Mouse (Mus musculus) ES-E14 (cell line): ENCODE measurements around the gene Hist1h2an. TPM values are rescaled to one million over a fixed set of nuclear protein-coding genes. Genes with fewer than 3 reads are reported as not detected.
"Not testable (repeated sequence)": the region's sequence is repeated elsewhere in the genome, so short reads cannot be mapped to it uniquely, and the experiment has no call there.

ENCODE experiments used
- DNase-seq: peaks from one replicate; pipeline ENCODE4 v3.0.0-alpha.2; 2013; ENCODE audit warnings: low read depth, low spot score
- H3K27ac ChIP-seq: 2 replicates; pipeline ENCODE4 v1.5.1; 2012; ENCODE audit warnings: low read depth, mild to moderate bottlenecking, low read length, moderate library complexity, mixed read lengths; ENCODE audit not compliant: poor library complexity, insufficient read depth, severe bottlenecking
- H3K36me3 ChIP-seq: 2 replicates; pipeline ENCODE4 v1.6.1; 2012; ENCODE audit warnings: mild to moderate bottlenecking, low read length, moderate library complexity, mixed read lengths; ENCODE audit not compliant: control insufficient read depth, poor library complexity, insufficient read depth, severe bottlenecking
- H3K4me1 ChIP-seq, 2 experiments: fragments of 150-350 bp in 1 of 2; sonication (generic) in 1 of 2; 2 replicates each; pipeline ENCODE4 v1.6.1; 2012; ENCODE audit warnings: low read length in 2 of 2, mild to moderate bottlenecking in 1 of 2, mixed read lengths in 1 of 2; ENCODE audit not compliant: control insufficient read depth in 2 of 2, insufficient read depth in 2 of 2, poor library complexity in 1 of 2
- H3K4me3 ChIP-seq, 2 experiments: fragments of 150-350 bp in 1 of 2; sonication (generic) in 1 of 2; 2 replicates each; pipeline ENCODE4 v1.5.1; 2012; ENCODE audit warnings: low read length in 2 of 2, low read depth in 1 of 2, mild to moderate bottlenecking in 1 of 2, mixed read lengths in 1 of 2; ENCODE audit not compliant: insufficient read depth in 1 of 2, poor library complexity in 1 of 2, severe bottlenecking in 1 of 2
- H3K9ac ChIP-seq: 2 replicates; pipeline ENCODE4 v1.6.1; 2012; ENCODE audit warnings: low read depth, mild to moderate bottlenecking, low read length, mixed read lengths; ENCODE audit not compliant: poor library complexity, insufficient read depth, severe bottlenecking
- H3K9me3 ChIP-seq: fragments of 150-350 bp; sonication (generic); 2 replicates; pipeline ENCODE4 v1.6.1; 2012; ENCODE audit warnings: low read depth, mild to moderate bottlenecking, low read length; ENCODE audit not compliant: control insufficient read depth, insufficient read depth
- CHD2 ChIP-seq: IDR thresholded peaks from 2 replicates; pipeline ENCODE4 v1.6.1; 2014; ENCODE audit warnings: mild to moderate bottlenecking, low read depth, low read length, inconsistent platforms
- HCFC1 ChIP-seq: IDR thresholded peaks from 2 replicates; pipeline ENCODE4 v1.6.1; 2012; ENCODE audit warnings: low read length, inconsistent platforms, borderline replicate concordance; ENCODE audit not compliant: insufficient read depth
- MAFK ChIP-seq: IDR thresholded peaks from 2 replicates; pipeline ENCODE4 v1.6.1; 2014; ENCODE audit warnings: mild to moderate bottlenecking, low read depth, low read length, inconsistent platforms; ENCODE audit not compliant: insufficient read depth
- ZC3H11A ChIP-seq: IDR thresholded peaks from 2 replicates; pipeline ENCODE4 v1.6.1; 2012; ENCODE audit warnings: low read depth, mild to moderate bottlenecking, inconsistent platforms, low read length, borderline replicate concordance
- ZNF384 ChIP-seq: IDR thresholded peaks from 2 replicates; pipeline ENCODE4 v1.6.1; 2012; ENCODE audit warnings: low read depth, low read length, inconsistent platforms
- in situ Hi-C, 2 experiments: fragments of 600-800 bp; cut with MboI; formaldehyde crosslinking; loops; one replicate each; pipeline ENCODE4 v1.15.1; 2025; ENCODE audit warnings: low sequenced_read_pairs in 2 of 2, inconsistent platforms in 1 of 2; ENCODE audit not compliant: unreplicated experiment in 2 of 2
- total RNA-seq: library from RNA; depleted of rRNA; stranded (reverse); fragments of 300-350 nt; gene quantifications from 2 replicates; pipeline ENCODE4 v1.2.3, GENCODE M21; 2012

The Hist1h2an gene
- total RNA-seq, 1 experiment, result 657 TPM

DNA sequence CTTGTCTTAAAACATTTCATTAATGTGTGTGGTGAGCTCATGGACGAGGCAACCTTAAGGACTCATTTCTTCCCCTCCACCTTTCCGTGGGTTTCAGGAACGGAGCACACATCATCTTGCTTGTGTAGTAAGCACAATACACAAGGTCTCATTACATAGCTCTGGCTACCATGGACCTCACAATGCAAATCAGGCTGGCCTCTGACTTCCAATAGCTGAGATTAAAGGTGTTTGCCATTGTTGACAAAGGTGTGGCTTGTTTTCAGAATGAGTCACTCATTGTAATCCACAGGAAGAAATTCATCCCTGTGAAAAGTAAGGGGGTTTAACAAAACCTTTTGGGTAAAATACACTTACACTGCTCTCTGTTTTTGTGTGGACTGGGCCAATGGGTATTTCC lies 41.5 kb upstream of the Hist1h2an start:
- TF ChIP-seq CHD2, result no peak
- no peak for TF ChIP-seq ZC3H11A
- no peak for TF ChIP-seq HCFC1
- no peak for TF ChIP-seq MAFK
- no peak for TF ChIP-seq ZNF384
- Histone ChIP-seq H3K27ac (no peak overlapping the region), H3K36me3 (no peaks in the 10 kb centered on the region), H3K9me3 (no peaks in the 10 kb centered on the region), H3K4me3 (no peak overlapping the region), H3K4me1 (peaks cover 1 to 12% of the 10 kb centered on the region in 2 experiments; a peak in 1 of 4 replicates), H3K9ac (no peak overlapping the region)
- no peak for DNase-seq
- in situ Hi-C loops, result no loop called here

DNA sequence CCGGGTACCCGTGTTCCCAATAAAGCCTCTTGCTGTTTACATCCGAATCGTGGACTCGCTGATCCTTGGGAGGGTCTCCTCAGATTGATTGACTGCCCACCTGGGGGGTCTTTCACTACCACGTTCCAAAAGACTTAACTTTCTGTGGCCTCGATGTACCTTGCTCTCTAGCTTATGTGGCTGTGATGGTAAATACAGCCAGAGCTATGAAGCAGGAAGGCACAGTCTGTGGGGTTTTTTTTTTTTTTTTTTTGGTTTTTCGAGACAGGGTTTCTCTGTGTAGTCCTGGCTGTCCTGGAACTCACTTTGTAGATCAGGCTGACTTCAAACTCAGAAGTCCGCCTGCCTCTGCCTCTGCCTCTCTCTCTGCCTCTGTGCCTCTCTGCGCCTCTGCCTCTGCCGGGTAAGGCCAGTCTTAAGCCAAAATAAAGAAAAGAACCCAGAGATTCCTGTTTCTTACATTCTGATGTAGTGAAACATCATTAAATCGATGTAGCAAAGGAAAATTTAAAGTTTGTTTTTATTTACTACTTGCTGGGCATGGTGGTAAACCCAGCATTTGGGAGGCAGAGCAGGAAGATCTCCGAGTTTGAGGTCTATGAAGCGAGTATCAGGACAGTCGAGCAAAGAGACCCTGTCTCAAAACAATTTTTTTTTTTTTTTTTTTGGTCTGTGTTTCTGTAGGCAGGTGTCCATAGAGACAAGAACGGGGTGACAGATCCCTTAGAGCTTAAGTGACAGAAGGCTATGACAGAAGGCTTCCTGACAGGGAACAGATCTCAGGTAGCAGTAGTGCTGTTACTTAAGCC lies 33.3 kb upstream of the Hist1h2an start:
- H3K4me1 ChIP-seq, in situ Hi-C loops: not testable (repeated sequence)

DNA sequence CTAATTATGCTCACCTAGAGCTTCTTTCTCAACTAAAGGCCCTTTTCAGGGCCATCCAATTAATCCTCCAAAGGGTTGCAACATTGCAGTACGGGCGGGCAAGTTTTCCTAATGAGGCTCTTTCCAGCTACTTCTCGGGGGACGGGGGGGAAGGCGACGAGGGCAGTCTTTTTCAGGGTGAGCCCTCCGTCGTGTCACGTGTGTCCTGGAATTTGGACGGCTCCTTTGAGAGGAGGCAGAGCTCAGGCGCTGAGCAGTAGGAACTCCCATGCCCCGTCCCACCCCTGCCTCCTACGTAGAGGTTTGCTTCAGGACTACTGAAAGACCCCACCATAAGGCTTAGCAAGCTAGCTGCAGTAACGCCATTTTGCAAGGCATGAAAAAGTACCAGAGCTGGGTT lies 25.1 kb upstream of the Hist1h2an start:
- H3K36me3 ChIP-seq, H3K4me1 ChIP-seq, H3K27ac ChIP-seq, H3K9me3 ChIP-seq, in situ Hi-C loops, DNase-seq, H3K4me3 ChIP-seq, H3K9ac ChIP-seq: not testable (repeated sequence)

More for the DNA sequence above, 33.3 kb upstream of the Hist1h2an start:
- DNase-seq, H3K9me3 ChIP-seq, H3K9ac ChIP-seq, H3K27ac ChIP-seq, H3K36me3 ChIP-seq, H3K4me3 ChIP-seq: not testable (repeated sequence)

DNA sequence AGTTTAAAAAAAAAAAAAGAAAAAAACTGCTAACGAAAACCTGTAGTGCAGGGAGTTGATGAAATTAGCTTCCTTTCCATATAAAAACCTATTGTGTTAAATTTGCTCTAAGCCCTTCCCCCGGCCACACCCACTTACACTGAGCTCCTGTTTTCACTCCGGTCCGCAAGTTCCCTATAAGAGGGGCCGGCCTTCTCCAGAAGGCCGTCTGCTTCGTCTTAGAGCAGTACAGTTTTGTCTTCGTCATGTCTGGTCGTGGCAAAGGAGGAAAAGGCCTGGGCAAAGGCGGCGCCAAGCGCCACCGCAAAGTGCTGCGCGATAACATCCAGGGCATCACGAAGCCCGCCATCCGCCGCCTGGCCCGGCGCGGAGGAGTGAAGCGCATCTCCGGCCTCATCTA lies 24.5 kb upstream of the Hist1h2an start, which contains the start of gene Hist1h4m:
Hist1h4m (plus strand) TSS at position 208 of the 400 bp plus-strand sequence.
- H3K9ac ChIP-seq, H3K4me1 ChIP-seq, H3K4me3 ChIP-seq, H3K36me3 ChIP-seq, H3K27ac ChIP-seq, DNase-seq, H3K9me3 ChIP-seq, in situ Hi-C loops: not testable (repeated sequence)

DNA sequence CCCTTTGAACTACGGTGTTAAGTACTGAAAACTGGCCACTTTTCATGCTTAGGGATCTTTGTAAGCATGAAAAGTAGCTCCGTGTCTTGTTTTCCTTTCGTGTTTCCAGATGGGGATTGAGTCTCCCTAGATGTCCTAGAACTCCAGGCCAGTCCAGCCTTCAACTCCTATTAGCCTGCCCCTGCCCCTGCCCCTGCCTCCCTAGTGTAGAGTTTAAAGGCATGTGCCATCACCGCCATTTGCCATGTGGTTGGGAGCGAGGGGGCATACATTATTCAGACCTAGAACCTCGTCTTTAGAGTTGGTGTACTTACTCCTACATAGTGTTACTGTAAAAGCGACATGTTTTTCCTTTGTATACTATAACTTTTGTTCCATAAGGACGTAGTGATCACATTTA lies 24.1 kb upstream of the Hist1h2an start:
- DNase-seq, H3K27ac ChIP-seq, in situ Hi-C loops, H3K9me3 ChIP-seq, H3K36me3 ChIP-seq, H3K4me1 ChIP-seq, H3K9ac ChIP-seq, H3K4me3 ChIP-seq: not testable (repeated sequence)

DNA sequence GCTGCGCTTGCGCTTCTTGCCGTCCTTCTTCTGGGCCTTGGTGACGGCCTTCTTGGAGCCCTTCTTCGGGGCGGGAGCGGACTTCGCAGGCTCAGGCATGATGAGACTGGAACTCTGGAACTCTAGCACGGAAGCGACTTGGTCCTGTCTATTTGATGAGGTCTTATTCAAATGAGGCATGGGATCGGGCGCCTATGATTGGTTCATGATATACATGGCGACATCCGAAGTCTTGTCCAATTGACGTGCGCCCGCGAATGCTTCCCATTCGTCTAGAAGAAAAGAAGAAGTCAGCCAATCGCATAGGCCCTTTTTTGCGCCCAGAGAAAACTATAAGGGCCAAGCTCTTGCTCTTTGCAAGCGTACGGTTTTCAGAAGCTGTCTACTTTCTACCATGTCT lies 23.1 kb upstream of the Hist1h2an start, which contains the start of the genes Hist1h2bq and Hist1h2ao:
Hist1h2bq (minus strand) TSS at position 125 of the 400 bp plus-strand sequence.
Hist1h2ao (plus strand) TSS at position 393 of the 400 bp plus-strand sequence.
- DNase-seq, result not testable (repeated sequence)

DNA sequence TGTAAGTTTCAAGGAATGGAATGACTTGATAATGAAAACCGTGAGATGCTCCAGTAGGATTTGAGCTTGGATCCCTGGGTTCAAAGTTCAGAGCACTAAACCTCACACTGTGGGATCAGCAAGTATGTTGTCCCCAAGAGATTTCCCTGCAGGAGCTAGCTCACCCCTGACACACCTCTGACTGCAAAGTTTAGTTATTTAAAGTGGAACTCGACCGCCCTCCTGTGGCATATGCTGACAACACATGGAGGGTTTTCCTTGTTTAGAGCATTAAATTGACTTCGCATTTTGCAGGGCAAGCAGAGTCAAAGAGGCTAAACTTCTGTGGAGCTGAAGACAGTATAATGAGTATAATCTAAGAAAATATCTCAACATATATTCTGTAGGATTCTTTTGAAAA lies 16.0 kb upstream of the Hist1h2an start:
- H3K36me3 ChIP-seq, H3K9ac ChIP-seq, H3K4me1 ChIP-seq, H3K9me3 ChIP-seq, DNase-seq, H3K4me3 ChIP-seq, in situ Hi-C loops, H3K27ac ChIP-seq: not testable (repeated sequence)

More for the DNA sequence above, 23.1 kb upstream of the Hist1h2an start, which contains the start of the genes Hist1h2bq and Hist1h2ao:
- H3K4me3 ChIP-seq, H3K9me3 ChIP-seq, H3K4me1 ChIP-seq, H3K27ac ChIP-seq, in situ Hi-C loops, H3K9ac ChIP-seq, H3K36me3 ChIP-seq: not testable (repeated sequence)
